Mouse (Mus musculus): ENCODE data around the gene Med29.

GRCm38 (mm10) chr7:28341381-28341780 is 51.1 kb downstream of the Med29 start:
- TF ChIP-seq ZC3H11A (IDR thresholded peaks at IDR 0.05; ENCODE audit: borderline replicate concordance, low read depth, low read length) (no peak), HCFC1 (IDR thresholded peaks at IDR 0.05; ENCODE audit: borderline replicate concordance, insufficient read depth, low read length) (no peak), ZNF384 (IDR thresholded peaks at IDR 0.05; ENCODE audit: low read depth, low read length) (no peak), CHD2 (IDR thresholded peaks at IDR 0.05; ENCODE audit: low read depth, low read length) (no peak), MAFK (IDR thresholded peaks at IDR 0.05; ENCODE audit: insufficient read depth, low read depth, low read length) (no peak)

All from ES-E14 (cell line).